Mouse (Mus musculus) embryonic fibroblast, embryonic 13.5 days (primary cell): ENCODE data around the gene Adcyap1r1. TPM values are rescaled to one million over a fixed set of nuclear protein-coding genes. Genes with fewer than 3 reads are reported as not detected.
A peak's percentile ranks its signal among the peaks of the same experiment; 100 is the strongest.

Source experiments
- H3K27ac ChIP-seq: 2 replicates; pipeline ENCODE4 v1.5.1; 2012; ENCODE audit warnings: low read length, control low read depth, inconsistent platforms; ENCODE audit not compliant: insufficient read depth
- H3K4me1 ChIP-seq: 2 replicates; pipeline ENCODE4 v1.6.1; 2011; ENCODE audit warnings: low read length; ENCODE audit not compliant: control insufficient read depth, insufficient read depth
- H3K4me3 ChIP-seq: 2 replicates; pipeline ENCODE4 v1.5.1; 2011; ENCODE audit warnings: mild to moderate bottlenecking, control low read depth, low read length; ENCODE audit not compliant: insufficient read depth
- CTCF ChIP-seq: IDR thresholded peaks from 2 replicates; pipeline ENCODE4 v1.5.1; 2011; ENCODE audit warnings: mild to moderate bottlenecking, control low read depth, low read length, moderate library complexity, borderline replicate concordance; ENCODE audit not compliant: insufficient read depth
- POLR2A ChIP-seq: IDR thresholded peaks from 2 replicates; pipeline ENCODE4 v1.6.1; 2011; ENCODE audit warnings: low read depth, mild to moderate bottlenecking, control low read depth, low read length, moderate library complexity
- polyA plus RNA-seq: library from polyadenylated mRNA; stranded (reverse); fragments of >200 nt; gene quantifications from 2 replicates; pipeline ENCODE4 v1.2.4, GENCODE M21; 2011; ENCODE audit warnings: low read depth; ENCODE audit not compliant: missing spikeins, insufficient read length

Gene Adcyap1r1
- polyA plus RNA-seq, 1 experiment, result 1.5 TPM

GRCm38 (mm10) chr6:55511212-55512065 is 59.7 kb downstream of the Adcyap1r1 start:
- no peak overlapping the region for H3K27ac ChIP-seq
- peak; percentile 76; the same call in 1 of the 2 replicates for TF ChIP-seq CTCF
- no peak for TF ChIP-seq POLR2A
- H3K4me3 ChIP-seq, result no peak overlapping the region
- H3K4me1 ChIP-seq, result no peaks in the 10 kb centered on the region

DNA sequence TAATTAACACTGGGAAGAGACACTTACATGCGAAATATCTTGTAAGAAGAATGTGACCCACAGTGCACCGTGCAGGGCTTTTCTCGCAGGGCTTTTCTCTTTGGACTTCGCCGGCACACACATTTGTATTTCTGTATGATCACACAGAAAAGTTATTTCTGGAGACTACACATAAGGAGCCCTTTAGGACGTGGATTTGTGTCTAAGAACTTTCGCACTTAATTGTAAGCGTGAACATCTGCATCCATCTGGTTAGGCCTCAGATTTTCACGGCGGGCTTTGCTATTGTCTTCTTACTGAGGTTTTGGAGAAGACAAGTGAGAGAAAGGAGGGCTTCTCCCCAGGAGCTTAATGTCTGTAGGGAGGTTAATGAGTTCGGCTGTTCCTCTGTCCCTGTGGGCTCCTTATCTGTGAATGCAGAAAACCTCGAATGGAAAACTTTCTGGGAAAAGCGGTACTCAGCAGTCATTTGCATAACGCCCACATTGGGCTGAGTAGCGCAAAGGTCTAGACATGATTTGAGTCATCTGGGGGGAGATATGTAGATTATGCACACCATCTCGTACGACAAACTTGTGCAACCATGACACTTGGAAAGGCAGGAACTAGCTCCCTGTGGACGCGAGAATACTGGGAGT is 60.4 kb downstream of the Adcyap1r1 start:
- no peak for TF ChIP-seq CTCF
- TF ChIP-seq POLR2A, result no peak
- H3K27ac ChIP-seq, result no peak overlapping the region
- no peak overlapping the region for H3K4me3 ChIP-seq
- H3K4me1 ChIP-seq, result no peaks in the 10 kb centered on the region

GRCm38 (mm10) chr6:55513477-55513876 is 61.7 kb downstream of the Adcyap1r1 start:
- Histone ChIP-seq H3K4me3 (no peak overlapping the region), H3K4me1 (no peaks in the 10 kb centered on the region), H3K27ac (no peak overlapping the region)
- no peak for TF ChIP-seq CTCF
- no peak for TF ChIP-seq POLR2A

DNA sequence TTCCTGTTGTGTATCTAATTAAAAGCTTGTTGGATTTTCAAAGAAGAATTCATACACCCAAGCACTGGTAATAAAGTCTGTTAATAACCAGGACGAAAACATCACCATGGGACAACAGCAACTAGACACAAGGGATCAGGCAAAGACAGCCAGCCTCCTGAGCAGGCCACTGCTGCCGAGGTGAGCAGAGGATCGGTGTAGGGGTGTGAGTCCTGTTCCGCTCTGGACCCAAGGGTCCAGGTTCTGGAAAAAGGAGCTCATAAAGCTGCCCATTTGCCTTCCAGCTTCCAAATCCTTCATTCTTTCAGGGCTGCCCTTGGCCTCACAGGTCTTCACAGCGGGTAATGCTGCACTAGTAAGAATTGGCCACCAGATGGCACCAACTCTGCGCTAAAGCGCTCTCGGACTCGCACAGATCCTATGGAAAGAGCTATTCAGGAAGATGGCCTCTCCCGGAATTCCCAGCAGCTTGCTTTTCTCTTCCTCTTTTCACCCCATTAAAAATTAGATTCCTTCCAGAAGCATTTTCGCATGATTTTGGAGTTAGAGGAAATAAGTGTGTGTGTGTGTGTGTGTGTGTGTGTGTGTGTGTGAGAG is 67.9 kb downstream of the Adcyap1r1 start:
- H3K4me3 ChIP-seq, result no peak overlapping the region
- TF ChIP-seq CTCF (peak; percentile 74; the same call in 1 of the 2 replicates), POLR2A (no peak)

GRCm38 (mm10) chr6:55520237-55521095 is 68.7 kb downstream of the Adcyap1r1 start:
- TF ChIP-seq CTCF, result no peak
- TF ChIP-seq POLR2A, result no peak
- Histone ChIP-seq H3K4me1 (no peaks in the 10 kb centered on the region), H3K27ac (no peak overlapping the region), H3K4me3 (no peak overlapping the region)

More for the DNA sequence above, 67.9 kb downstream of the Adcyap1r1 start:
- H3K27ac ChIP-seq, result no peak overlapping the region
- no peaks in the 10 kb centered on the region for H3K4me1 ChIP-seq

DNA sequence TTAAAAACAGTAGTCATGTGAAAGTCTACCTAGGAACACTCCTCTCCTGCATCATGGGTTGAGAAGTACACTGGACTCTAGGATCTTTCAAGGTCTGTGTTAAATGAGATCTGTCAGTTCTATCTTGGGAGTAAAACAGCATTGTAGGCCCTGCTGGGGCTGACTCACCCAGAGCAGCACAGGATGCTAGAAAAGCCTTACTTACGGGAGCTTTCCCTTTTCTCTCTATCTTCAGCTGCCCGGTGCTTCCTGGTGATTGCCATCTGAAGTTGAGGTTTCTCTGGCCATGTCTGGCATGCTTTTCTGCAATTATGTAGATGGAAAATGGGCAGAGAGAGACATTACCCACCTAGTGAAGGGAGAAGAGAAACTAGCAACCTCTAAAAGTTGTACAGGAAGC is 84.7 kb downstream of the Adcyap1r1 start:
- no peak overlapping the region for H3K4me3 ChIP-seq
- H3K4me1 ChIP-seq, result no peaks in the 10 kb centered on the region
- H3K27ac ChIP-seq, result peak overlapping the region; percentile 49; the same call in 1 of the 2 replicates
- no peak for TF ChIP-seq POLR2A
- TF ChIP-seq CTCF, result no peak

- no peaks in the 10 kb centered on the region for H3K4me1 ChIP-seq
- no peak overlapping the region for H3K4me3 ChIP-seq
- TF ChIP-seq POLR2A (no peak), CTCF (no peak)
- H3K27ac ChIP-seq, result no peak overlapping the region
Observed at GRCm38 (mm10) chr6:55539196-55539595, 87.4 kb downstream of the Adcyap1r1 start.

DNA sequence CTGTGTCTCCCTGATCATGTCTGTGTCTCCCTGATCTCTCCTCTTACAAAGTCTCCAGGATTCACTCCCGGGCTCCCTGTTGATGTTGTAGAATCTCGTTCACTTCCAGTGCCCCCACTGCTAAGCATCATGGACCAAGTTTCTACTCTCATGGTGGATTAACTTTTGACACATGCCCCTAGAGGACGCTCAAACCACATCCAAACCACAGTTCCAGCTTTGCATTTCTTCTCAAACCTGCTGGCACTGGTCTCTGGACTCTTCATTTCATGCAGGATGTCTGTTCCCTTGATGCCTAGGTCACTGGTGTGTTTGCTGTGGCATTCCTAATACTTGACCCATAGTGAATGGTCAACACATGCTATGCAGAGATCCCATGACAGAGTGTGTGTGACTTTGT is 90.6 kb downstream of the Adcyap1r1 start:
- no peak overlapping the region for H3K4me3 ChIP-seq
- TF ChIP-seq CTCF, result no peak
- TF ChIP-seq POLR2A, result no peak
- H3K4me1 ChIP-seq, result no peaks in the 10 kb centered on the region

GRCm38 (mm10) chr6:55543345-55543744 is 91.6 kb downstream of the Adcyap1r1 start:
- no peaks in the 10 kb centered on the region for H3K4me1 ChIP-seq
- no peak for TF ChIP-seq POLR2A
- no peak for TF ChIP-seq CTCF
- no peak overlapping the region for H3K4me3 ChIP-seq
- no peak overlapping the region for H3K27ac ChIP-seq

More for the DNA sequence above, 90.6 kb downstream of the Adcyap1r1 start:
- no peak overlapping the region for H3K27ac ChIP-seq
